Mouse (Mus musculus): ENCODE results near the gene Ncbp3. TPM values are rescaled to one million over a fixed set of nuclear protein-coding genes. Genes with fewer than 3 reads are reported as not detected.

Ncbp3 gene
- polyA plus RNA-seq, 1 experiment from 2014 or later: 13.5 TPM

- Histone ChIP-seq H3K9me3 (no peaks in the 10 kb centered on the region), H3K4me3 (replicated peaks) (no peak overlapping the region), H3K27me3 (no peaks in the 10 kb centered on the region), H3K9ac (replicated peaks) (no peak overlapping the region), H3K4me2 (replicated peaks) (no peak overlapping the region), H3K4me1 (replicated peaks) (no peaks in the 10 kb centered on the region), H3K36me3 (peaks cover 41% of the 10 kb centered on the region), H3K27ac (no peak overlapping the region)
- 67% methylated on average over 6 of the region's 6 CpGs for WGBS
- ATAC-seq: no peak
These were observed 10.7 kb upstream of the Ncbp3 start for GRCm38 (mm10) chr11:73036889-73037288.

- no peak for ATAC-seq
- H3K27ac ChIP-seq: no peak overlapping the region
- H3K9me3 ChIP-seq: no peaks in the 10 kb centered on the region
- peaks cover 41% of the 10 kb centered on the region for H3K36me3 ChIP-seq
- no peak overlapping the region for H3K4me2 ChIP-seq (replicated peaks)
- H3K9ac ChIP-seq (replicated peaks): no peak overlapping the region
- no peaks in the 10 kb centered on the region for H3K4me1 ChIP-seq (replicated peaks)
- no peak overlapping the region for H3K4me3 ChIP-seq (replicated peaks)
- 76% methylated on average over 3 of the region's 3 CpGs for WGBS
- H3K27me3 ChIP-seq: no peaks in the 10 kb centered on the region
These were observed 9.9 kb upstream of the Ncbp3 start for GRCm38 (mm10) chr11:73037691-73038090.

DNA sequence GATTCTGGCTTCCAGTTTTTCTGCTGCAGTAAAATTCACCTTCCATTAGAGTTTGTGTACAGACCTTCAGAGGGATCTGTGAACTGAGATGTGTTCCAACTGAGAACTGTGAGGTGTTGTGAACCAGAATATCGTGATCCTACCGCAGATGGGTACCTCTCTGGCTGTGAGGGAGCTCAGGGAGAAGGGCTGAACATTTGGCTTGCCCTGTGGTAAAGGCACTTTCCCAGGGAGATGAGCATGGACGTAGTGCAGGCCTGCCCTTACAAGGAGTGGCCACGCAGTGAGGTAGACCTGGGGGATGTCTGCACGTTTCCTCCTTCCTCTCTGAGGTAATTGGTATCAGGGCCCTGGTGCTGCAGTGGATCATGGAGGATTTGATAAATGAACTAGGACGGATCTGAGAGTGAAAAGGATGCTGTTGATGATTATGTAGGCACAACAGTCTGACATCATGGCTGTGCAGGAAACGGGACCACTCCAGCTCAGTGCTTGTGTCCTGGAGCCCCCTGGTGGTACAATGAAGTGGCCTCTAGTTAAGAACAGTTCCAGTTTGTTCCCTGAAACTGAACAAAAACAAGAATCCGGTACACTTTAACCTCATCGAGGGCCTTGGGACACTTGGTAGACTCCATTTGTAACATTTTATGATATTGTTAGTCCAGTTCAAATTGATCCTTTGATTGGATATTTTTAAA, 8.3 kb upstream of the Ncbp3 start:
- Histone ChIP-seq H3K27me3 (no peaks in the 10 kb centered on the region), H3K4me2 (replicated peaks) (no peak overlapping the region), H3K36me3 (peaks cover 36% of the 10 kb centered on the region), H3K27ac (no peak overlapping the region), H3K4me3 (replicated peaks) (no peak overlapping the region), H3K9ac (replicated peaks) (no peak overlapping the region), H3K9me3 (no peaks in the 10 kb centered on the region), H3K4me1 (replicated peaks) (no peaks in the 10 kb centered on the region)
- WGBS: 63% methylated on average over 9 of the region's 9 CpGs
- ATAC-seq: peak; percentile 81

GRCm38 (mm10) chr11:73044229-73044755, 3.3 kb upstream of the Ncbp3 start:
- no peaks in the 10 kb centered on the region for H3K27me3 ChIP-seq
- H3K36me3 ChIP-seq: peaks cover 17% of the 10 kb centered on the region
- peaks cover 9% of the 10 kb centered on the region for H3K4me1 ChIP-seq (replicated peaks)
- no peak overlapping the region for H3K9ac ChIP-seq (replicated peaks)
- H3K27ac ChIP-seq: no peak overlapping the region
- no peak overlapping the region for H3K4me2 ChIP-seq (replicated peaks)
- no peaks in the 10 kb centered on the region for H3K9me3 ChIP-seq
- H3K4me3 ChIP-seq (replicated peaks): no peak overlapping the region
- no peak for ATAC-seq
- WGBS: 61% methylated on average over 6 of the region's 6 CpGs

DNA sequence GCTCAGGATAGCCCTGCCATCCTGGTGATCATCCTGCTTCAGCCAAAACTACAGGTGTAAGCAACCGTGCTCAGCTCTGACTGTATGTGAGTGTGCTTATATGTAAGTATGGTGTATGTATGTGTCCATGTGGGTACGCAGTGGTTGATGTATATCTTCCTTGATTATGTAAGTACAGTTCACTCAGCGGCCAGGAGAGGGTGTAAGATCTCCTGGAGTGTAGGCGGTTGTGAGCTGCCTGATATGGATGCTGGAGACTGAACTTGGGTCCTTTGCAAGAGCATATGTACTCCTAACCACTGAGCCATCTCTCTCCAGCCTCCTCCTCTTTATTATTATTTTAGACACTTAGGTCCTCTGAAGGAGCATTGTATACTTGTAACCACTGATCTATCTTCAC, 2.8 kb upstream of the Ncbp3 start:
- Histone ChIP-seq H3K4me3 (replicated peaks) (no peak overlapping the region), H3K36me3 (peaks cover 17% of the 10 kb centered on the region), H3K9ac (replicated peaks) (no peak overlapping the region), H3K27me3 (no peaks in the 10 kb centered on the region), H3K4me1 (replicated peaks) (peaks cover 13% of the 10 kb centered on the region), H3K9me3 (no peaks in the 10 kb centered on the region), H3K27ac (no peak overlapping the region), H3K4me2 (replicated peaks) (no peak overlapping the region)
- 72% methylated on average over 4 of the region's 4 CpGs for WGBS
- no peak for ATAC-seq

GRCm38 (mm10) chr11:73048030-73048876, 670 bp downstream of the Ncbp3 start:
- H3K4me3 ChIP-seq (replicated peaks): peak overlapping the region; percentile 77
- peaks cover 15% of the 10 kb centered on the region for H3K36me3 ChIP-seq
- peak overlapping the region; percentile 93 for H3K9ac ChIP-seq (replicated peaks)
- H3K4me2 ChIP-seq (replicated peaks): peak overlapping the region; percentile 80
- ATAC-seq: peak; percentile 80
- no peaks in the 10 kb centered on the region for H3K9me3 ChIP-seq
- H3K4me1 ChIP-seq (replicated peaks): peaks cover 15% of the 10 kb centered on the region
- H3K27me3 ChIP-seq: no peaks in the 10 kb centered on the region
- WGBS: 1% methylated on average over 54 of the region's 55 CpGs
- H3K27ac ChIP-seq: peak overlapping the region; percentile 89

GRCm38 (mm10) chr11:73049335-73049734, 1.8 kb downstream of the Ncbp3 start:
- H3K36me3 ChIP-seq: peaks cover 26% of the 10 kb centered on the region
- peak overlapping the region; percentile 61 for H3K27ac ChIP-seq
- no peaks in the 10 kb centered on the region for H3K9me3 ChIP-seq
- H3K27me3 ChIP-seq: no peaks in the 10 kb centered on the region
- peak overlapping the region; percentile 77 for H3K4me3 ChIP-seq (replicated peaks)
- no peak for ATAC-seq
- 5% methylated on average over 4 of the region's 4 CpGs for WGBS
- peaks cover 15% of the 10 kb centered on the region for H3K4me1 ChIP-seq (replicated peaks)
- H3K4me2 ChIP-seq (replicated peaks): peak overlapping the region; percentile 80
- H3K9ac ChIP-seq (replicated peaks): peak overlapping the region; percentile 93

GRCm38 (mm10) chr11:73052795-73053194, 5.2 kb downstream of the Ncbp3 start:
- Histone ChIP-seq H3K4me2 (replicated peaks) (no peak overlapping the region), H3K9ac (replicated peaks) (no peak overlapping the region), H3K9me3 (no peaks in the 10 kb centered on the region), H3K36me3 (peaks cover 58% of the 10 kb centered on the region), H3K27ac (no peak overlapping the region), H3K4me1 (replicated peaks) (peaks cover 15% of the 10 kb centered on the region), H3K4me3 (replicated peaks) (no peak overlapping the region), H3K27me3 (no peaks in the 10 kb centered on the region)
- no peak for ATAC-seq
- WGBS: 97% methylated on average over 1 of the region's 1 CpGs

DNA sequence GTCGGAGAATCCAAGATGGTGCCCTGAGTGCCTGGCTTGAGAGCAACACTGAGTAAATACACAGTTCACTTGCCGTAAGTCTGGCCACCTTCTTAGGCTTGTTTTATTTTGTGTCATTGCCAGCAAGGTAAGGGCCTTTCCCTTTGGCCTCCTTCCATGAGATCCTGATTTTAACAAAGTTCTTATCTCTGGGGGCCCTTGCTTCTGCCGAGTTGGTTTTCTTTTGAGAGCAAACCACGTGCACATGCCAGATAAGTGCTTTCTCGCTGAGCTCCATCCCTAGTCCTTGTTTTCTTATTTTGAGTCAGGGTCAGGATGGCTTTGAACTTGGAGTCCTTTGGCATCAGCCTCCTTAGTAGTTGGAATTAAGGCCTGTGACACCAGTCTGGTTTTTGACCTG, 10.1 kb downstream of the Ncbp3 start:
- Histone ChIP-seq H3K4me3 (replicated peaks) (no peak overlapping the region), H3K9ac (replicated peaks) (no peak overlapping the region), H3K9me3 (no peaks in the 10 kb centered on the region), H3K36me3 (peaks cover 69% of the 10 kb centered on the region), H3K4me1 (replicated peaks) (no peaks in the 10 kb centered on the region), H3K4me2 (replicated peaks) (no peak overlapping the region), H3K27me3 (no peaks in the 10 kb centered on the region), H3K27ac (no peak overlapping the region)
- ATAC-seq: no peak
- WGBS: 96% methylated on average over 5 of the region's 5 CpGs

- 86% methylated on average over 3 of the region's 3 CpGs for WGBS
- H3K27ac ChIP-seq: no peak overlapping the region
- H3K4me3 ChIP-seq (replicated peaks): no peak overlapping the region
- no peak overlapping the region for H3K4me2 ChIP-seq (replicated peaks)
- no peak for ATAC-seq
- H3K27me3 ChIP-seq: no peaks in the 10 kb centered on the region
- H3K4me1 ChIP-seq (replicated peaks): no peaks in the 10 kb centered on the region
- no peak overlapping the region for H3K9ac ChIP-seq (replicated peaks)
- H3K9me3 ChIP-seq: no peaks in the 10 kb centered on the region
- peaks cover 57% of the 10 kb centered on the region for H3K36me3 ChIP-seq
These were observed 12.0 kb downstream of the Ncbp3 start for GRCm38 (mm10) chr11:73059630-73060029.

GRCm38 (mm10) chr11:73061413-73061812, 13.8 kb downstream of the Ncbp3 start:
- ATAC-seq: no peak
- Histone ChIP-seq H3K27me3 (no peaks in the 10 kb centered on the region), H3K4me3 (replicated peaks) (no peak overlapping the region), H3K9me3 (no peaks in the 10 kb centered on the region), H3K4me2 (replicated peaks) (no peak overlapping the region), H3K4me1 (replicated peaks) (no peaks in the 10 kb centered on the region), H3K9ac (replicated peaks) (no peak overlapping the region), H3K27ac (no peak overlapping the region), H3K36me3 (peaks cover 50% of the 10 kb centered on the region)
- WGBS: 94% methylated on average over 3 of the region's 3 CpGs

GRCm38 (mm10) chr11:73071839-73072238, 24.3 kb downstream of the Ncbp3 start:
- H3K36me3 ChIP-seq: peaks cover 86% of the 10 kb centered on the region
- no peaks in the 10 kb centered on the region for H3K9me3 ChIP-seq
- no peaks in the 10 kb centered on the region for H3K27me3 ChIP-seq
- H3K9ac ChIP-seq (replicated peaks): no peak overlapping the region
- no peak overlapping the region for H3K4me3 ChIP-seq (replicated peaks)
- no peak overlapping the region for H3K4me2 ChIP-seq (replicated peaks)
- H3K27ac ChIP-seq: no peak overlapping the region
- H3K4me1 ChIP-seq (replicated peaks): 0 out of 2 replicates have a peak, but pooled peaks cover 2% of the 10 kb centered on the region
- WGBS: 88% methylated on average over 3 of the region's 3 CpGs
- ATAC-seq: no peak

Data from midbrain, embryonic 13.5 days (tissue).